Mouse (Mus musculus) spleen, adult 12 weeks (tissue): Measurements from ENCODE around the gene Syt7.
A peak's percentile ranks its signal among the peaks of the same experiment; 100 is the strongest.

Experiments used
- DNase-seq: peaks from one replicate; pipeline ENCODE4 v3.0.0; 2022; ENCODE audit warnings: low spot score

Syt7 gene

DNA sequence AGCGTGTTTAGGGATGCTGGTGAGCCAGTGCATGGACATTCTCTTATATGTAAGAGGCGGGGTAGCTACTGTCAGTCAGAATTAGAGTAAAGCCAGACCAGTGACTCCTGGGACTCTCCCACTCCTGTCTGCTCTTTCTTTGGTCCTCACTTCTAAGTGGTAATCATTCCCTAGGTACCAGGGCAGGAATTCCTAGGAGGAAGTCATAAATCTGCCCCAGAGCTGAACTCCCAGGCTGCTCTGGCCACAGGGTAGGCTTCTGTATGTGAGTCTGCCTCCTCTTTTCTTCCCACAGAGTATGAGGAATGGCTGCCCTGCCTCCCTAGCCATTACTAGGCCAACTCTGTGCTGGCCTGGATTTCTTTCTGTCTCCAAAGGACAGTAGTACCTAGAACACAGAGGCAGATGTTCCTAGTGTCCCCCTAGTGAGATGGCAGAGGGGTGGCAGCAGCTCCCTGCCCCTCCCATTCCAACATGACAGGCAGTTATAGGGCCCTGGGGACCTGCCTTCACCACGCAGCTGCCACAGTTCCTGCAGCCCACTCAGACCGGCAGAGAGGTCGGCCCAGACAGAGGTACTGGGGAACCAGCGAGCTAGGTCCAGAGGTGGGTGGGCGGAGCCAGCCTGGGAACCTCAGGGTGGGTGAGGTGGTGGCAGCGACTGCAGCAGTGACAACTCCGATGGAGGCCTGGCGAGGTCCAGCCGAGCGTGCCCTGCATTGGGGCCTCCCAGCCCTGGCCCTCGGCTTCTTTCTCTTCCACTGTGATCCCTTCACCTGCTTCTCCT lies 36.8 kb downstream of the Syt7 start:
- no peak for DNase-seq

DNA sequence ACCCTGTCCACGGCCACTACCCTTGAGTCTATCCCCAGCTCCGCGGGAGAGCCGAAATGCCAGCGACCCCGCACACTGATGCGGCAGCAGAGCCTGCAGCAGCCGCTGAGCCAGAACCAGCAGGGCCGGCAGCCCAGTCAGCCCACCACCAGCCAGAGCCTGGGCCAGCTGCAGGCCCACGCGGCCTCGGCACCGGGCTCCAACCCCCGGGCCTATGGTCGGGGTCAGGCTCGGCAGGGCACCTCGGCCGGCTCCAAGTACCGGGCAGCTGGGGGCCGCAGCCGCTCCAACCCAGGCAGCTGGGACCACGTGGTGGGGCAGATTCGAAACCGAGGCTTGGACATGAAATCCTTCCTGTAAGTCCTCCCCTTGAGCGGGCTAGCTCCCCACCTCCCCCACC lies 37.4 kb downstream of the Syt7 start:
- DNase-seq: no peak

DNA sequence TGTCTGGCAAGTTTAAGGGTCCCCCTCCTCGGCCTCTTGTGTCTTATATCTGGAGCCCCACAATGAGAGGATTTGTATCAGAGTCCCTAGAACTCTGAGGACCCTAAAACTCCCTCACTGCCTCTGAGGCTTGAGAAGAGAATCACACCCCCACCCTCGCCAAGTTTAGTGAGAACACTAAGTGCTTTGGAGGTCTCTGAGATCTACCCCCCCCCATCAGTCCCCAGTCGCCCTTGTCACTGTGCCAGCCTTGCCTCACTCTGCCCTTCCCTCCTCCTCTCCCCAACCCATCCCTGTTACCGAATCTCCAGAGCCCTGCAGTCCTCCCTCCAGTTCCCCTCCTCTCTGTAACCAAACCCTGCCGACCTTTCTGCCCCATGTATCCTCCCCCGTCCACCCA lies 37.9 kb downstream of the Syt7 start:
- DNase-seq: no peak

DNA sequence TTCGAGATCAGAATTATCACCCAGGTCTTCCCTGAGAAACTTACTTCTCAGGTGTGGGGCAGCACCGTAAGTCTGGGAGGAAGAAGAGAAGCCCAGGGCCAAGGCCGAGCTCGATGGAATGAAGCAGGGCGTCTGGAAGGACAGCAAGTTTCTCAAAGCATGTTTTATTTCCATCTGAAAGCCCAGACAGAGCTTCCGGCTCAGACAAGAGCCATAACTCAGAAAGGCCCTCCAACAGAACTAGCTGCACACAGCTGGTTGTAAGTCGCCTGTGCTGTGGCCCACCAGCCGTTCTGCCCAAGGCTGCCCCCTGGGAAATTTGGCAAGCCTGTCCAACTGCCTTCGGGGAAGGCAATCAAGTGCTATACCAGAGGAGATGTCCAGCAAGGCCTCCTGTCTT lies 38.5 kb downstream of the Syt7 start:
- no peak for DNase-seq

DNA sequence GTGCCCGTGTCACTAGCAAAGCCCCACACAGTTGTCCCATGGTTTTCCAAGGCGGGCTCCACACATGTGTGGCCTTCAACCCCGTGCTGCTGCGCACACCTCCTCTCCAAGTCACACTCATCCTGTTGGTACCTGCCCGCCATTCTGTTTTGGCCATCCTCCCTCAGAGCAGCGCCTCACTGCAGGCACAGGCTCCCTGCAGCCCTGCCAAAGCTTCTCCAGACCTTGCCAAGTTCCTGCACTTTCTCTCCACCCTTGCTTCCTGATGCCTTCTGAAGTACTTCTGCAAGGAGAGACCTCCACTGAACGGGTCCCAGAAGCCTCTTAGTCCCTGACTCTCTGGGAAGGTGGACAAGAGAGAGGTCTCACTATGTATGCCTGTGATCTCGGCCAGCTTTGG lies 40.5 kb downstream of the Syt7 start:
- DNase-seq: no peak

DNA sequence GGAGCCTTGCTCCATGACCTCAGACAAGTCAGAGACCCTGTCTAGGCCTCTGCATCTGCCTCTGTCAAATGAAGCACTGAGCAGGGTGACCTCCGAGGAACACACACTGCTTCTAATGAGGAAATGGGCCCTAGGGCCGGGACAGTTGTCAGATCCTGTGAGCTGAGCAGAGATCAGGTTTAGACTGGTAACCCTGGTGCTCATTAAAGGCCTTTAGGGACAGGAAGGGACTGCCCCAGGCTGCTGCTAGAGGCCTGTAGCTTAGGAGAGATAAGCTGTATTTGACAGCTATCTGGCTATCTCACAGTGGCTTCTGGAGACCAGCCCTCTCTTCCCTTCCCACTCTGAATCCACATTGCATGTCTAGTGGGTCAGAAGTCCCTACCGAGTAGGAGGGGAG lies 42.5 kb downstream of the Syt7 start:
- DNase-seq: no peak

DNA sequence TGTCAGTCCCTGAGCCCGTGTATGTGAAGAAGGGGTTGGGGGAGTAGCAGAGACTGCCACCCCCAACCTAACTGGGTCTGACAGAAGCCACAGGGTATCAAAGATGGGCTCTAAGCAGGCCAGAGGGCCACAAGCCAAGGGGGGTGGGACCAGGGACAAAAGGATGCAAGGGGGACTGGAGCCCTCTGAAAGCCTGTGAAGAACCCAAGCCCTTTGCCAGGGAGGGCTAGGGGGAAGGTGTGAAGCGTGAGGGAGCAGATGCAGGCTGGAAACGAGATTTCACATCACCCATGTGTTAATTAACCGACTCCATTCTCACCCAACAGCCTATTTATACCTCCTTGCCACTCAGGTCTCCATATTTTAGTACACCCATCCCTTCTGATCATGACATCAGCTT lies 43.0 kb downstream of the Syt7 start:
- no peak for DNase-seq

DNA sequence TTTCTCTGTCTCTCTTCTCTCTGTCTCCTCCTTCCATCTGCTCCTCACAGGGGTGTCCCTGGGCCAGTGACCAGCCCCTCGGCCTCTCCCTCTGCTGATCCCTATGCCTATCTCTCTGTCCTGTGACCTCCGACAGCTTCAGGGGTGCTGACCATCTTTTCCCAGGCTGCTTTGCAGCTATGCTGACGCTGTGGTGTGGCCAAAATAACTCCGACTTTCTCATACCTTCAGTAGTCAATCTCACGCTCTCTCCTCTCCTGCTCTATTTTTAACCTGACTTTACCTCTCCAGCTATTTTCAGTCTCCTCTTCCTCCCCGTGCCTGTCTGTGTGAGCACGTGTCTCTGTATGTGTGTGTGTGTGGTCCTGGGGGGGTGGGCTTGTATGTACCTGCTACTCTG lies 44.3 kb downstream of the Syt7 start:
- no peak for DNase-seq

DNA sequence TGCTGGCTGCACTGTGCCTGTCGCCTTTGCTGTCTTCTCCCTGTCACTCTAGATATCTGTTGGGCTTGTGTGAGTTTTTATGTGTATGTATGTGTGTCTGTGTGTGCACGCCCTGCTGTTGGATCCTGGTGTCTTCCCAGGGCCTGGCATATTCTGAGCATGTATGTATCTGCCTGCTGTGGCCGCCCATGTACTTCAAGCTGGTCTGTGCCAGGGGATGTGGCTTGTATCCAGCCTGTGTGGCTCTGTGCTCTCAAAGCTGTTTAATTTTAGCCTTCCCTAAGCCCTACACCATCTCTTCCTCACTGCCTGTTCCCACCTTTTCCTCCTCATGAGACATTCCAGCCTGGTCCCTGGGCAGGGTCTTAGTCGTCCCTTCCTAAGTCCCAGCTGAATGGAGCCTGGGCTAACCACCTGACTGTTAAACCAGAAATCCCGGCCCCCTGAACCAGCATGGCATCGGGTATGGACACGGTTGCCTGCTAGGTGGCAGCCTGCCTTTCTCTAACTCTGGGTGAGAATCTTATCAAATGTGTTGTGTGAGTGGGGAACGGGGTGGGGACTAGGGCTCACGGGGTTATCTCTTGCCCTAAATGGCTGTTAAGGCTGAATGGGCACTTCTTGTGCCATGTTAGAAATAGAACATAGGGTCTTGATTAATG lies 45.1 kb downstream of the Syt7 start:
- no peak for DNase-seq

DNA sequence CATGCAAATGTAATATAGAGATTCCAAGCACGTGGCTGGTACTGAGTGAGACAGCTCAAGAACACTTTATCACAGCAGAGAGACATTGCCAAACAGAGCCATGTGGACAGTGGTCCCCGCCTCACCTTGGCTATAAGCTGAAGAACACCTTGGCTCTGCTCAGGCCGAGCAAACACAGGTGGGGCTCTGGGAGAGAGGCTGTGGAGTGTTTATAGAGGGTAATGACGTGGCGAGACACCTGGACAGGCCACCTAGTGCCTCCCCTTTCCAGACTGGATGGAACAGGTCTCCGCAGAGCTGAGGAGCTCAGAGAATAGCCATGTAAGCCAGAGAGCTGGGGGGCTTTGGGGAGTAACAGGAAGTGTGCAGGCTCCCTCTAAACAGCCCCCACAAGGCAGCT lies 46.0 kb downstream of the Syt7 start:
- DNase-seq: no peak

DNA sequence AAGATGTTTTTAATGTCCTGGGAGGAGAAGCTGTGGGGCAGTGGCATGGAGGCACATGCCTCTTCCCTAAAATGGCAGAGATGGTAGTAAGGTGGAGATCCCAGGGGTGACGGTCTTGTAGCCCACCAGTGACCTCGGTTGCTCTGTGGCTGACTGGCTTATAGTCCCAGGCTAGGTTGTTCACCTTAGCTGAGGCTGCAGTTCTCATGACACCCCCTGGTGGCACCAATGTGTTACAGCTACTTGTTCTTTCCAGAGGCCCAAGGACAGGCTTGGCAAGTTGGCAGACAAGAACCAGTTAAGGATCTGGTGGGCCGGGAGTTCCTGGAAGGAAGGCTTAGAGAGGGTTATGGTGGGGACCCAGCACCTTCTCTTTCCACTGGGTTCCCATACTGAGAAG lies 47.0 kb downstream of the Syt7 start:
- DNase-seq: peak; percentile 13

DNA sequence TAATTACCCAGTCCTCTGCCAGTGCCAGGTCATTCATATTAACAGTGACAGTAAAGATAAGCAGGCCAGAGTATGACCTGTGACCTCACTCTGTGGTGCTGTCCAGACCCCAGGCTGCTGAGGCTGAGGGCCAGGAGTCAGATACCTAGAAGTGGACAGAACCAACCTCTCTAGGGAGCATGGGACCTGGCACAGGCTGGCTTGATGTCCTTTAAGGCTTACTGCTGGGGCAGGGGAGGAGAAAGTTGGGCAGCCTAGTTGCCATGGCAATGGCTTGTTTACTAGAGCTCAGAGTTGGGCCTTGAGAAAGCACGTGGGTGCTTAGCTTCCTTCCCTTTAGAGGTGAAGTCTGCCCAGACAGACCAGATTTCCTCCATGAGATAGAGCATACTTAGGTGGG lies 47.8 kb downstream of the Syt7 start:
- no peak for DNase-seq

DNA sequence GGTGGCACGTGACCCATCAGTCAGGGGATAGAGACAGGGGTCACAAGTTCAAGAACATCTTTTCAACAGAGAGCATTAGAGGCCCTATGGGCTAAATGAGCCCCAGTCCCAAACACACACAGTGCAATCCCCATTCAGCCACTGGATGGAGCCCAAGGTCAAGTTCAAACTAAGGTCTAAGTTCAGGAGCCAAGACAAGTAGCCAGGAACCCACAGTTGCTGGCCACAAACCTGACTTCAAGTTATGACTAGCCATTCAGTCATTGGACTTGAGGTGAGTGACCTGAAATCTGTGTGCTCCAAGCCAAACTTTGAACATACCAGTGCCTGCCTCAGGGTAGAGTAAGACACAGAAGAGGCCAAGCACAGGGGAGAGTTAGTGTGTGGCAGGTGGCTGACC lies 48.6 kb downstream of the Syt7 start:
- no peak for DNase-seq

DNA sequence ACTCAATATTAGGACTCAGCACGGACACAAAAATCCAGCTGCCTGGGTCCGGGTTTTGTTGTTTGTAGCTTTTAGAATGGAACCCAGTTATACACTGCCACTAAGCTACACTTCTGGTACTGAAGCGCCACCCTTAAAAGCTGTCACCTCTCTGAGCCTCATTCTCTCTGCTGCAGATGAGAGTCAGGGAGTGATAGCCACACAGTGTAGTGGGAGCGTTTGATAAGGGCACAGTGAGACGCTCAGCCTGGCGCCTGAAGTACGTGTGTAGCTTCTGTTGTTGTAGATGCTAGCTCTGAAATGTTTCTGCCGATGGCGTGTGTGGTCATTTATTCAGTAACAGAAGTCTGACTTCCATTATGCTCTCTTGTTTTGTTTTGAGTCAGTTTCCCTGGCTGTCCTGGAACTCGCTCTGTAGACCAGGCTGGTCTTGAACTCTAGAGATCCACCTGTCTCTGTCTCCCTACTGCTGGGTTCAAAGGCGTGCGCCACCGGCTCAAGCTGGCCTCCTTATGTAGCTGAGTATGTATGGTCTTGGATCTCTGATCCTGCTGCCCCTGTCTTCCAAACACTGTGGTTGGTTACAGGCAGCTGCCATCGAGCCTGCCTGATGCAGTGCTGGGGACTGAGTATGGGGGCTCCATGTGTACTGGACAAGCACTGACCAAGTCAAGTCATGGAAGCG lies 55.9 kb downstream of the Syt7 start:
- DNase-seq: no peak

DNA sequence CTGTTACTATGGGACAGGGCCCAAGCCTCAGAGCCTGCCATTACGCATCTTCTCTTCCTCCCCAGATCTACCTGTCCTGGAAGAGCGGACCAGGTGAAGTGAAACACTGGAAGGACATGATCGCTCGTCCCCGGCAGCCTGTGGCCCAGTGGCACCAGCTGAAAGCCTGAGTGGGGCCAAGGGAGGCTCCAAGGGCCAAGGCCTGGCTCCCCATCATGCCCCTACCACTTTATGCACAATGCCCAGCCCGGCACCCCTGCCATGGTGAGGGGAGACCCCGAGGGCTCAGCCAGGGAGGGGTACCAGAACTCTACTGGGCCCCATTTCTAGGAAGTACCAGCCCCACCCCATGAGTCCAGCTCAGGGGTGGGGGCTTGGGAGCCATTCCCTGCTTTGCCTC lies 59.4 kb downstream of the Syt7 start:
- DNase-seq: no peak

DNA sequence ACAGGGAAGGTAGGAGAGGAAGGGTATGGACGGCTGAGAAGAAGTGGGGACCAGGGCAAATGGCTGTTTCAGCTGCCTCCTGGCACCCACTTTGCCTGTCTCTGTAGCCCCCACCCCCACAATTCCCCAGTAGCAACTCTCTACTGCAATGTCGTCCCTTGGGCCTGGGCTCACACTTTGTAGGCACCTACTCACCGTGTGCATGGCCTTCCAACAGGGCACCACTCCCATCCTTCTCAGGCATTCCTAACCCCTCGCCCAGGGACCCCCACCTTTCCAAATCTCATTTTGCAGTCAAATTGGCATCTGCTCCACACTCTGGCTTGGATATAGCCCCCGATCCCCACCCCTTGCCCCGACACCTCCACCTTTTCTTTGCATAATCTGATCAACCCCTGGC lies 60.3 kb downstream of the Syt7 start:
- no peak for DNase-seq

DNA sequence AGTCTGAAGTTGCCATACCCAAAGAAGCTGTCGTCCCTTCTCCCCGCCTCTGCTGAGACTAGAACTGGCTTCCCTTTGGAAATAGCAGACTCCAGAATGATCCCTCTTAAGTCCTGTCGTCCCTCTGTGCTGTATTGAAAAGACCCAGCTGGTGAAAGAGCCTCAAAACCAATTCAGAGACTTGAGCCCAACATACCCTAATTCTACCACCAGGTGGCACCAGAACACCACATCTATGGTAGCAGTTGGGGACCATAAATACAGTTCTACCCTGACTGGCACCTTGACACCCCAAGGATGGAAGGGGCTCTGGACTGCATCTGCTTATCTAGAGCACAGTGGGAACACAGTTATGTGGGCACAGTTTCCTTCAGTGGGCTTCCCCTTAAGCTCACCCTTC lies 60.8 kb downstream of the Syt7 start:
- DNase-seq: peak; percentile 40

DNA sequence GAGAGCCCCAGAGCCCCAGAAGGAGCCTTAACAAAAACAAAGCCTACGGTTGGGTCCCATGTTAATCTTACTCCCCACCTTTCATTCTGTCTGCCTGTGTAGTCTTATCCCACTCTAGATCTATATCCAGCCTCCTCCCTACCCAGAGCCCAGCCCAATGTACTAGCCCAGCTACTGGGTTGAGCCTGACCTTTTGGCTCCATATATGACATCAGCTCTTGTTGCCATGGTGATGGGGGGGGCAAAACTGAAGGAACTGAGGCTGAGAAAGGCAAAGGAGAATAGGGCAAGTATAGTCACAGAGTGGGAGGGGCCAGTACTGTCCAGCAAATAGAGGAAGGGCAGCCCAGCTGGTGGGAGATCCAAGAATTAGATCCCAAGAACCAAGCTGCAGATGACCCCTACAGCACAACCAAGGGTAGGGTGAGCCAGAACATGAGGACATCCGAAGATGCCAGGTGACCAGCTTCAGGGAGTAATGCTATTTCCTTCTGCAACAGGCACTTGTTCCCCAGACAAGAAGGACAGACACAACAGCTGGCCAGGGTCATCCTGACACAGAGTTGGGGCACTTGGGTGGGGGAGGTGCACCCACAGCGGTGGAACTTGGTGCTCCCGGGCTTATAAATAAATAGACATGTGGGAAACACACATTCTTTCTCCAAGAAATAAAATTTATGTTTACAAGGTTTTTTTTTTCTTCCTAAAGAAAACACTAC lies 66.0 kb downstream of the Syt7 start:
- DNase-seq: no peak

DNA sequence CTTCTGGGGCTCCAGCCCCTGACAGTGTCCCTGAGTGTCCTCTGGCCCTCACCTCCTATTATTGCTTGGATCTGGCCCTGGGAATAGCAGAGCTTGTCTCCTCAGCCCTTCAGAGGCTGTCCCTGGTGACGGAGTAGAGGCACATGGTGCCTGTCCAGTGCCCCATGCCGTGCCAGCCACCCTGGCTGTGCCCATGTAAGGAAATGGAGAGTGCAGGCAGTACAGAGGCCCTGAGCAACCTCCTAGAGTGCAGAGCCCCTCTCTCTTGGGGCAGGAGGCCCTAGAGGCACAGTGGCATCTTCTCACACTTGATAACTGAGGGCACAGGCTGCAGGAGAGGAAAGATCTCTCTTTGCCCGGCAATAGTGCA lies 66.5 kb downstream of the Syt7 start:
- DNase-seq: no peak

DNA sequence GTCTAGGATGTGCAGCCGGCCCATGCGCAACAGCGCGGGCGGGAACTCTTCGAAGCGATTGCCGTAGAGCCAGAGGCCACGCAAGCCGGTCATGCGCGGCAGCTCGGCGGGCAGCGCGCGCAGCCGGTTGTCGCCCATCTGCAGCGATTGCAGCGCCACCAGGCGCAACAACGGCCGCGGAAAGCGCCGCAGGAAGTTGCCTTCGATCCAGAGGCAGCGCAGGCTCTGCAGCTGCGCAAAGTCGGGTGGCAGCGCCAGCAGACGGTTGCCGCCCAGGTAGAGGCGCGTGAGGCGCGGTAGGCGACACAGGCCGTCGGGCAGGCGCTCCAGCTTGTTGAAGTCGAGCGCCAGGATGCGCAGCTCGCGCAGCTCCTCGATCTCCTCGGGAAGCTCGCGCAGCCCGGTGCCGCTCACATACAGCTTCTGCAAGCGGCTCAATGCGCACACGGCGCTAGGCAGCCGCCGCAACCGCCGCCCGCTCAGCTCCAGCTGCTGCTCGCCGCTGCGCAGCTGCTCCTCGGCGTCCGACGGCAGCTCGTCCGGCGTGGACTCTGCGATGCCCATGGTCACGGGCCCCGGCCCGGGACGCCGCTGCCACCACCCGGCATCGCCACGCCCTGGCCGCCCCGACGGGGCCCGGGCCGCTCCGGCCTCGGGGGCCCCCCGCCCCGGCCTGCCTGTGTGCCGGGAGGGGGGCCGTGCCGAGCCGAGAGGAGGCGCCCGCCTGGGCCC lies 68.0 kb downstream of the Syt7 start, which contains the start of gene Lrrc10b:
Lrrc10b (minus strand) TSS at position 722 of the 732 bp plus-strand sequence.
- no peak for DNase-seq

DNA sequence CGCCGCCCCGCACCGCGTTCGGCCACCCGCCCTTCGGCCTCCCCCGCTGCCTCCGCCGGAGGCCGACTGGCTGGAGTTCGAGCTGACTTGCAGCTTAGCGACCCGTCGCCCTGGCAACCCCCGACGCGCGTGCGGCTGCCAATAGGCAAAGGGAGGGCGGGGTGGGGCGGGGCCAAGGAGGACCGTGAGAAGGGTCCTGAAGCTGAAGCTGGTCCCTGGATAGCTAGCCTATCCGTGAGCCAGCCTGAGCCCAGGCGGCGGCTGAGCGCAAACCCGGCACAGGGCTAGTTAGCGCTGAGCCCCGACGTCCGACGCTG lies 68.6 kb downstream of the Syt7 start:
- no peak for DNase-seq

DNA sequence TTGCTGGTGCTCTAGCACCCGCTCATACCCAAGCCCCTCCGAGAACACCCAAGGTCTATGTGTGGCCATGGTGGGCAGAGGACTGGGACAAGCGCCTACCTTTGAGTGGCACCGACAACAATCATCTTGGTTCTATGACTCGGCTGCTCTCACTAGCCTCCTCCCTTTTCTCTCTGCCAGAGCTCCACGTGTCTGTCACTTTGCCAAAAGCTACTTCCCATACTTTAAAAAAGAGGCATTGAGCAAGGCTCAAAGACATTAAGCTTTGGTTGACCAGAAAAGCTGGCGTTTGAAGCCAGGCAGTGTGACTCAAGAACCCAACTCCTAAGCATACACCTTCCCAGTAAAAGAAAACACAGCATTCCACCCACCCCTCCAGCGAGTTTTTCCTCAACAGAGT lies 69.2 kb downstream of the Syt7 start:
- no peak for DNase-seq
